Mouse (Mus musculus) spleen, adult 2 months (tissue): ENCODE results near the gene Zdhhc6.

ENCODE experiments used
- CTCF ChIP-seq: fragments of 200-500 bp; IDR thresholded peaks from 2 replicates; pipeline ENCODE4 v1.5.1; 2011; ENCODE audit warnings: mild to moderate bottlenecking, inconsistent platforms; ENCODE audit not compliant: insufficient read depth, insufficient read length, insufficient replicate concordance; ENCODE audit errors: extremely low read depth
- POLR2A ChIP-seq: fragments of 200-500 bp; IDR thresholded peaks from 2 replicates; pipeline ENCODE4 v1.6.1; 2011; ENCODE audit warnings: low read depth, low read length, inconsistent platforms

DNA sequence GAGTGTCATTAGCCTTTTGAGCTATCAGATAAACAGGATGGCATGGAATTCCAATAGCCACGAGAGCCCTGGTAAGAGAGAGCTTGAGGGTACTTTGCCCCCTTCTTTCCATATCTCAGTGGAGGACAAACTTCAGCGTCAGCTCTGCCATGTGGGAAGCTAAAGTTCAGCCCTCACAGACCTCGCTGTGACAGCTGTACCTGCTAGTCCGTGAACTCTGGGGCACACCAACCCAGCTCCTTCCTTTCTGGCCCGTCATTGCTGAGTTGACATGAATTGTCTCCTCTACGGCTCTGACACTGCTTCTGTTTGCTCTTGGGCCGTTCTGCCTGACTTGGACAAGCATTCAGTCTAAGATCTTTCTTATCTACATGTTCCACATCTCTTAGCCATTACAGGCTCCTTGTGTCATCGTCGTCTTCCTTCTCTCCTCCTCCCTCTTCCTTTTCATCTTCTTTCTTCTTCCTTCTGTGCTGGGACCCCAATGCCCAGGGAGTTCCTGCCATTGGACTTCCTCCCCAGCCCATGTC lies 67.8 kb downstream of the Zdhhc6 start:
- no peak for TF ChIP-seq POLR2A
- no peak for TF ChIP-seq CTCF
